Mouse (Mus musculus) embryonic facial prominence, embryonic 10.5 days (tissue): ENCODE measurements at regions not wholly inside any gene's neighbourhood (a gene's known extent, or its start where the extent isn't known, plus 50 kb on each side); places are given as distances from the start of the nearest gene placed in this dataset.

ENCODE experiments used
- DNase-seq: peaks from one replicate; pipeline ENCODE4 v3.0.0-alpha.2; 2017; ENCODE audit warnings: low spot score
- H3K27ac ChIP-seq: fragments of 300-500 bp; sonication (generic); replicated peaks from 2 replicates; pipeline ENCODE4 v1.5.1; 2016; ENCODE audit warnings: mild to moderate bottlenecking
- H3K27me3 ChIP-seq: fragments of 300-500 bp; sonication (generic); replicated peaks from 2 replicates; pipeline ENCODE4 v1.6.1; 2016; ENCODE audit warnings: low read depth, mild to moderate bottlenecking; ENCODE audit not compliant: poor library complexity, severe bottlenecking
- H3K36me3 ChIP-seq: fragments of 300-500 bp; sonication (generic); replicated peaks from 2 replicates; pipeline ENCODE4 v1.6.1; 2016; ENCODE audit warnings: mild to moderate bottlenecking, moderate library complexity
- H3K4me1 ChIP-seq: fragments of 300-500 bp; sonication (generic); 2 replicates; pipeline ENCODE4 v1.6.1; 2016
- H3K4me3 ChIP-seq: fragments of 300-500 bp; sonication (generic); 2 replicates; pipeline ENCODE4 v1.5.1; 2016; ENCODE audit warnings: mild to moderate bottlenecking, moderate library complexity
- H3K9me3 ChIP-seq: fragments of 300-500 bp; sonication (generic); 2 replicates; pipeline ENCODE4 v1.6.1; 2016; ENCODE audit warnings: mild to moderate bottlenecking
- WGBS: fragments of 180-500 bp; shearing (Covaris S2); methylation state at CpG from one replicate; pipeline ENCODE4 v1.1.7; 2016; 5-methylcytosine and 5-hydroxymethylcytosine counted together

DNA sequence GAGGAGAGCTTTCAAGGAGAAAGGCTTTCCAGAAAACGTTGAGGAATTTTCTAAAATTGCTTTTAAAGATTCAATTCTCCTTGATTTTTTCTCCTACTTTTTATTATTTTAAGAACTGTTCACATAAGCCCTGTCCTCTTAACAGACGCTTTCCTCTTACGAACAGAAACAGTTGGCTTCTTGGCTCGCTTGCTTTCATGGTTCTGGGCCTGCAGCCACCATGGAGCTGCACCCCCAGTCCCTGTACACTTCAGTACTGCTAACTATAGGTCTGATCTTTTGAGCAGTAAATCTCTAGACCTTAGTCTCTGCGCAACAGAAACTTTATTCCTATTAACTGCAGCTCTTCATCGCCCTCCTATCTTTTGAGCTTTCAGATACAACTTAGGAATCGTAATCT is 63.8 kb upstream of the Slc22a12 start:
- Histone ChIP-seq H3K4me1 (peaks cover 22% of the 10 kb centered on the region), H3K27ac (no peak overlapping the region), H3K27me3 (0 out of 2 replicates have a peak, but pooled peaks cover 4% of the 10 kb centered on the region), H3K9me3 (no peaks in the 10 kb centered on the region), H3K36me3 (no peaks in the 10 kb centered on the region), H3K4me3 (no peak overlapping the region)
- DNase-seq: no peak
- WGBS: 88% methylated on average over 7 of the region's 7 CpGs

GRCm38 (mm10) chr19:6604702-6605101 is 61.9 kb upstream of the Slc22a12 start:
- no peaks in the 10 kb centered on the region for H3K9me3 ChIP-seq
- peaks cover 12% of the 10 kb centered on the region; the same call in 1 of the 2 replicates for H3K27me3 ChIP-seq
- 55% methylated on average over 8 of the region's 8 CpGs for WGBS
- peaks cover 18% of the 10 kb centered on the region; the same call in 1 of the 2 replicates for H3K4me1 ChIP-seq
- H3K36me3 ChIP-seq: no peaks in the 10 kb centered on the region
- DNase-seq: no peak
- no peak overlapping the region for H3K27ac ChIP-seq
- H3K4me3 ChIP-seq: no peak overlapping the region

GRCm38 (mm10) chr19:6600873-6601530 is 58.2 kb upstream of the Slc22a12 start:
- H3K4me3 ChIP-seq: no peak overlapping the region
- H3K27ac ChIP-seq: no peak overlapping the region
- WGBS: 41% methylated on average over 12 of the region's 12 CpGs
- H3K4me1 ChIP-seq: peaks cover 14% of the 10 kb centered on the region; the same call in 1 of the 2 replicates
- DNase-seq: no peak
- H3K9me3 ChIP-seq: no peaks in the 10 kb centered on the region
- H3K27me3 ChIP-seq: peaks cover 12% of the 10 kb centered on the region; the same call in 1 of the 2 replicates
- no peaks in the 10 kb centered on the region for H3K36me3 ChIP-seq

DNA sequence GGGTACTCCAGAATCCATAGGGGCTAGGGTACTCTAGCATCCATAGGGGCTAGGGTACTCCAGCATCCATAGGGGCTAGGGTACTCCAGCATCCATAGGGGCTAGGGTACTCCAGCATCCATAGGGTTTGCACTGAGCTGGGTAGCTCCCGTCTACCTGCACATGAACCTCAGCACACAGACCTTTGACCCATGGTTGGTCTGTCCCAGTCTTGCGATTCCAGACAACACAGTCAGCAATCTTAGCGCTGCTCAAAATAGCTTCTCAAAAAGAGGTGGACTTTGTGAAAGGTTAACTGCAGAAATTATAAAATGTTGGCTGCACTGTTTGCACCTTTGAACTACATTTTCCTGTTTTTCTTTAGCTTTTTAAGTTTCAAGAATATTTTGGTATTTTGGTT is 56.4 kb upstream of the Slc22a12 start:
- H3K4me1 ChIP-seq: peaks cover 20% of the 10 kb centered on the region; the same call in 1 of the 2 replicates
- DNase-seq: no peak
- H3K36me3 ChIP-seq: no peaks in the 10 kb centered on the region
- H3K27ac ChIP-seq: no peak overlapping the region
- H3K27me3 ChIP-seq: peaks cover 12% of the 10 kb centered on the region; the same call in 1 of the 2 replicates
- no peaks in the 10 kb centered on the region for H3K9me3 ChIP-seq
- H3K4me3 ChIP-seq: no peak overlapping the region
- WGBS: 85% methylated on average over 3 of the region's 3 CpGs

GRCm38 (mm10) chr19:6598186-6598585 is 55.4 kb upstream of the Slc22a12 start:
- WGBS: 86% methylated on average over 3 of the region's 3 CpGs
- no peak for DNase-seq

GRCm38 (mm10) chr19:6595801-6596200 is 53.0 kb upstream of the Slc22a12 start:
- no peak for DNase-seq
- no peaks in the 10 kb centered on the region for H3K9me3 ChIP-seq
- peaks cover 6% of the 10 kb centered on the region; the same call in 1 of the 2 replicates for H3K4me1 ChIP-seq
- no peak overlapping the region for H3K4me3 ChIP-seq
- H3K36me3 ChIP-seq: no peaks in the 10 kb centered on the region
- no peaks in the 10 kb centered on the region; the same call in 1 of the 2 replicates for H3K27me3 ChIP-seq
- H3K27ac ChIP-seq: no peak overlapping the region
- WGBS: 64% methylated on average over 9 of the region's 9 CpGs

More at GRCm38 (mm10) chr19:6598186-6598585, 55.4 kb upstream of the Slc22a12 start:
- no peak overlapping the region for H3K4me3 ChIP-seq
- H3K4me1 ChIP-seq: peaks cover 20% of the 10 kb centered on the region; the same call in 1 of the 2 replicates
- no peak overlapping the region for H3K27ac ChIP-seq
- no peaks in the 10 kb centered on the region for H3K36me3 ChIP-seq
- peaks cover 12% of the 10 kb centered on the region; the same call in 1 of the 2 replicates for H3K27me3 ChIP-seq
- no peaks in the 10 kb centered on the region for H3K9me3 ChIP-seq
